Mouse (Mus musculus): ENCODE data around the gene Unc5c.

GRCm38 (mm10) chr3:141818615-141819312 lies 353.7 kb downstream of the Unc5c start:
- TF ChIP-seq NELFE (IDR thresholded peaks at IDR 0.05; ENCODE audit: low read depth, low read length) (no peak), CTCF (conservative IDR thresholded peaks at IDR 0.05 in 1 of 2, IDR thresholded peaks at IDR 0.05 in 1 of 2; ENCODE audit: low read depth in 2 of 2, low read length in 2 of 2) (no peak), MAFK (IDR thresholded peaks at IDR 0.05; ENCODE audit: insufficient replicate concordance, low read length) (no peak), POLR2A (IDR thresholded peaks at IDR 0.05; ENCODE audit: low read depth, low read length) (no peak)

Data from CH12.LX (cell line).